Mouse (Mus musculus): ENCODE results near the gene Pirt. TPM values are rescaled to one million over a fixed set of nuclear protein-coding genes. Genes with fewer than 3 reads are reported as not detected.

Gene Pirt
- 0.98 TPM in 2 replicates for polyA plus RNA-seq (2012; rRNA removed)

DNA sequence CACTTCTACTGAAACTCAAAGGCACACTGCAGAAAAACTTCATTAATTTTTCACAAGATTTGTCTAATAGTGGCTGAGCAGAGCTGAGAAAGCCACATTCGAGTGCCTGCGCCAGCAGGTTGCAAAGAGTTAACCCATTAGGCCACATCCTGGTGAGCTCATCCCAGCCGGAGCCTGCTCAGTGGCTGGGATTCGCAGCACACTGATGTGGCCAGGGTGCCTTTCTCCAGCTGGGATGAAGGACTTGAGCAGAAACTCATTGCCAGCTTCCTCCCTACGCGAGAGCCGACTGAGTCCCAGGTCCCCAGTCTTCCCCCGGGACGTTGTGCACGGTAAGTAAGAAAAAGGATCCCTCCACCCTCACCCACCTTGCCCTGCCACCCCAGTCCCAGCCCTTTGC is at the start of gene Pirt:
Gene Pirt (plus strand): TSS at position 171 of the 400 bp plus-strand sequence.
- Histone ChIP-seq H3K4me3 (ENCODE audit: low read depth, low read length) (no peak within 1 kb of the TSS), H3K36me3 (ENCODE audit: control insufficient read depth, insufficient read depth, low read length) (no peaks in the 10 kb centered on the region), H3K27me3 (ENCODE audit: control insufficient read depth, insufficient read depth, low read length) (no peaks in the 10 kb centered on the region), H3K27ac (ENCODE audit: insufficient read depth, low read depth, low read length) (0 out of 2 replicates have a peak within 1 kb of the TSS, but pooled peaks have one; percentile 7), H3K4me1 (ENCODE audit: control insufficient read depth, insufficient read depth, insufficient read length, low read length) (peaks cover 18% of the 10 kb centered on the region)
- WGBS, result 60% methylated on average over 10 of the region's 10 CpGs
- no peak for TF ChIP-seq CTCF (IDR thresholded peaks at IDR 0.05; ENCODE audit: extremely low read depth, insufficient read length, insufficient replicate concordance, low read depth, low read length)
- no peak for TF ChIP-seq POLR2A (IDR thresholded peaks at IDR 0.05; ENCODE audit: low read depth, low read length)

DNA sequence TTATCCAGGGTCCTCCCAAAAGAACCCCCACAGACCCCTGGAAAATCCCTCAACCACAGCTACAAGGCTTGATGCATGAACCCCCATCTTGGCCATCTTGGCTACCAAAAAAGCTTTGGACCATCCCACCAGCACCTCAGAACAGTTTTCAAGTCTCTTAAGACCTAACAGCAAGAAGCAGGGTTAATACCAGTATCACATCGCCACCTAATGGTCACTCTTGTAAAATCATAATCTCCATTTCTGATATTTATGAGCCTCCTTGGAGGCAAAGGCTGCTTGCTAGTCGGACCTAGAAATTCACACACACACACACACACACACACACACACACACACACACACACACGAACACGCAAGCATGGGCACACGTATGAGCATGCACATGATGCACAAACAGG is 40.1 kb upstream of the Pirt start:
- H3K4me1 ChIP-seq (ENCODE audit: control insufficient read depth, insufficient read depth, insufficient read length, low read length), result no peaks in the 10 kb centered on the region
- 9% methylated on average over 5 of the region's 5 CpGs for WGBS
- no peaks in the 10 kb centered on the region for H3K27me3 ChIP-seq (ENCODE audit: control insufficient read depth, insufficient read depth, low read length)
- no peaks in the 10 kb centered on the region for H3K36me3 ChIP-seq (ENCODE audit: control insufficient read depth, insufficient read depth, low read length)
- no peak overlapping the region for H3K27ac ChIP-seq (ENCODE audit: insufficient read depth, low read depth, low read length)
- H3K4me3 ChIP-seq (ENCODE audit: low read depth, low read length), result no peak overlapping the region
- TF ChIP-seq POLR2A (IDR thresholded peaks at IDR 0.05; ENCODE audit: low read depth, low read length) (no peak), CTCF (IDR thresholded peaks at IDR 0.05; ENCODE audit: extremely low read depth, insufficient read length, insufficient replicate concordance, low read depth, low read length) (no peak)

DNA sequence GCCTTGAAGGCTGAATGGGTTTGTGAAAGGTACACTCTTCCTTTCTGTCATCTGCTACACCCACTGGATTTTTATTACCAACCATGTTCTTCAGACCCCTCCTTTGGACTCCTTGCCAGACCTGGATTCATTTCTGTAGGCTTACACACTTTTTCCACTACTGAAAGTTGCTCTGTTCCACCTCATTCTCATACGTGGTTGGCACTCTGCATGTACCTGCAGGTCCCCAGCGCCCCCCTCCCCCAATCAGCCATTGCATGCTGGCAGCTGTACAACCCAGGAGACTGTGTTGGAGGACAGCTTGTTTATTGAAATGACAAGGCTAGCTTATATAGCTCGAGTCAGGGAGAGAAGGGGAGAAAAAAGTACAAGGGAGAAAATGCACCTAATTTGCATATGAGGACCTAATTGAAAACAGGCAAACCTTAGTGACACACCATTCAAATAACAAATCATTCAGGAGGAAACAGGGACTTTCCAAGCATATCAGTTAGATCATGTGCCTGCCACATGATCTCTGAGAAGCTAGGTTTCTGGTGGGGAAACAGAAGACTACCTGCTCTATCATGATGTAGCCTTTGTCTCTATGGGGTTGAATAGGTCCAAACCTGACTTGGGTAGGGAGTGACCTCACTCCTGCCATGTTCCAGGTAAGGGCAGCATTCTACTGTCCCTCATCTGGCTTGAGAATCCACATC is 38.9 kb upstream of the Pirt start:
- H3K27me3 ChIP-seq (ENCODE audit: control insufficient read depth, insufficient read depth, low read length), result no peaks in the 10 kb centered on the region
- H3K4me3 ChIP-seq (ENCODE audit: low read depth, low read length), result no peak overlapping the region
- H3K36me3 ChIP-seq (ENCODE audit: control insufficient read depth, insufficient read depth, low read length), result no peaks in the 10 kb centered on the region
- no peaks in the 10 kb centered on the region for H3K4me1 ChIP-seq (ENCODE audit: control insufficient read depth, insufficient read depth, insufficient read length, low read length)
- H3K27ac ChIP-seq (ENCODE audit: insufficient read depth, low read depth, low read length), result no peak overlapping the region
- TF ChIP-seq POLR2A (IDR thresholded peaks at IDR 0.05; ENCODE audit: low read depth, low read length) (no peak), CTCF (IDR thresholded peaks at IDR 0.05; ENCODE audit: extremely low read depth, insufficient read length, insufficient replicate concordance, low read depth, low read length) (no peak)
- 45% methylated on average over 3 of the region's 3 CpGs for WGBS

DNA sequence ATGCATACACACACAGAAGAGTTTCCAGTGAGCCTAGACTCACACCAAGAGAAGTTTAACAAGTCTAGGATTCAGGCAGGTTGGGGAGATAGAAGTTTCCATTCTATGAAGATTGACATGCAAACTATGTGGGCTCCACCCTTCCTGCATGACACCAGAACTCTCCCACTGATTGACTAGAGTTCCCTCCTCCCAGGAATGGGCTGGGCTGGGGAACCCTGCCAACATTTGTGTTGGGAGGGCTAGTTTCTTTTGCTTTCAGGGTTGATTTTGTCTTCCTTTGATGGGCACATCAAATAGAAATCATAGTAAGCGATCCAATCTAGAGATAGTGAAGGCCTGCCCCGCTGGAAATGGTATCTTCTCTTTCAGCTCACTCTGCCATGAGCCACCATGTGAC is 30.5 kb upstream of the Pirt start:
- TF ChIP-seq POLR2A (IDR thresholded peaks at IDR 0.05; ENCODE audit: low read depth, low read length), result no peak
- TF ChIP-seq CTCF (IDR thresholded peaks at IDR 0.05; ENCODE audit: extremely low read depth, insufficient read length, insufficient replicate concordance, low read depth, low read length), result no peak
- H3K4me1 ChIP-seq (ENCODE audit: control insufficient read depth, insufficient read depth, insufficient read length, low read length), result no peaks in the 10 kb centered on the region
- no peaks in the 10 kb centered on the region for H3K36me3 ChIP-seq (ENCODE audit: control insufficient read depth, insufficient read depth, low read length)
- no peaks in the 10 kb centered on the region for H3K27me3 ChIP-seq (ENCODE audit: control insufficient read depth, insufficient read depth, low read length)
- no peak overlapping the region for H3K4me3 ChIP-seq (ENCODE audit: low read depth, low read length)
- no peak overlapping the region for H3K27ac ChIP-seq (ENCODE audit: insufficient read depth, low read depth, low read length)
- WGBS, result 65% methylated on average over 2 of the region's 2 CpGs

DNA sequence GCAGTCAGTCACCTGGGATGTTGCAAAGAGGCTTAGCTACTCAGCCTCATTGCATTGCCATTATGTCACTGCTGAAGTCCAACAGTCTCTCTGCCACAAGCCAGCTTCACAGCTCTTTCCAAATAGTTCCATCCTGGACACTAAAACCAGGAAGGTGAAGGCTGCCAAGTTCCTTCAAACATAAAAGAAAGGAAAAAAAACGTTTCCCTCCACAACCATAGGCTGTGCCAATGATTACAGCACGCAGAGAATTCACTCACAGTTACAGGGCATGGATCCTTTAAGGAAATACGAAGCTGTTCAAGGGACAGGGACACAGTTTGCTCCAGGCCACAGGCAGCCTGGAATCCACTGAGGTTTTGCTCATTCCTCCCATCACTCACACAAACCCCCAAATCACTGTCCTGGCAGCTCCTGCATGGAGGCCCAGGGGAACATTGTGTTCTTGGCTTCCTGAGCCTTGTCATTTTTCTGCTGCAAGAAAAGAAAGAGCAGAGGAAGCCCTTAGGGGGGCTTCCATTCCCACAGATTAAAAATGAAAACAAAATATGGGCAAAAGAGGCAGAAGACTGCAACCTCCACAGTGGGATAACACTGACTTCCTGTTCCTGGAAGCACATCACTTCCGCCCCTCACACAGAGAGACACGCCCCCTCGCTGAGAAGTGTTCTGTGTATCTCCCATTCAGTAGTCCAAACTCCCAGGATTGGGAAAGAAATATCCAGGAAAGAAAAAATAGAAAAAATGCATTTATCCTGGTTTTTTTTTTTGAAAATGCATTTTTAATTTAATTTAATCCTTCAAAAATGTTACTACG is 29.3 kb upstream of the Pirt start:
- Histone ChIP-seq H3K27ac (ENCODE audit: insufficient read depth, low read depth, low read length) (no peak overlapping the region), H3K27me3 (ENCODE audit: control insufficient read depth, insufficient read depth, low read length) (no peaks in the 10 kb centered on the region), H3K36me3 (ENCODE audit: control insufficient read depth, insufficient read depth, low read length) (no peaks in the 10 kb centered on the region), H3K4me3 (ENCODE audit: low read depth, low read length) (no peak overlapping the region), H3K4me1 (ENCODE audit: control insufficient read depth, insufficient read depth, insufficient read length, low read length) (no peaks in the 10 kb centered on the region)
- no peak for TF ChIP-seq CTCF (IDR thresholded peaks at IDR 0.05; ENCODE audit: extremely low read depth, insufficient read length, insufficient replicate concordance, low read depth, low read length)
- TF ChIP-seq POLR2A (IDR thresholded peaks at IDR 0.05; ENCODE audit: low read depth, low read length), result no peak
- WGBS, result 62% methylated on average over 7 of the region's 7 CpGs

DNA sequence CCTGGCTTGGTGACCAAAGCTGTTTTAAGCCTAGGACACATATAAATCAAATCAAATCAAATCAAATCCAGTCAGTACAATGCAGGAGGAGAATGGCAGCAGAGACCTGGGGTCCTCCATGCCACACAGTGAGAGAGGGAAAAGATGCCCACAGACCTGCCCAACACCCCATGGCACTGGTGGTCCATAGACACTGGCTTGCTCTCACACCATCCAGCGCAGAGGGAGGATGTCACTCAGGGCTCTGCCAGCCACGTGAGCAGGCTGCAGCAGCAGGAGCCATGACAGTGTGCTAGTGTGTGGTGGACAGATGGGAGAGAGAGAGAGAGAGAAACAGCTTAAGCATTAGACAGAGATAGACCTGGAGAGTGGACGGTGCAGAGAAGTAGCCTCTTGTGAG is 19.2 kb upstream of the Pirt start:
- WGBS, result 81% methylated on average over 3 of the region's 3 CpGs

DNA sequence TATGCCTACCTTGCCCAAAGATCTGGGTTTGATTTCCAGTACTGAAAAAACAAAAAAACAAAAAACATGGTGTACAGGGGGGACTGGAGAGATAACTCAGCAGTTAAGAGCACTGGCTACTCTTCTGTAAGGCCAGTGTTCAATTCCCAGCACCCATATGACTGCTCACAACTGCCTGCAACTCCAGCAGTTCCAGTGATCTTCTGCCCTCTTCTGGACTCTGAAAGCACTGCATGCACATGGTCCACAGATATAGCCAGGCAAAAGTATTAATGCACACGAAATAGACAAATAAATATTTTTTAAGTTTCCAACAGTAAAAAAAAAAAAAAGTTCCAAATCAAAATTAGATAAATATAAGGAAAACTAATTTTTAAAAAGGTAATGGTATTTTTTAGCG is 13.0 kb upstream of the Pirt start:
- TF ChIP-seq CTCF (IDR thresholded peaks at IDR 0.05; ENCODE audit: extremely low read depth, insufficient read length, insufficient replicate concordance, low read depth, low read length) (no peak), POLR2A (IDR thresholded peaks at IDR 0.05; ENCODE audit: low read depth, low read length) (no peak)
- Histone ChIP-seq H3K27me3 (ENCODE audit: control insufficient read depth, insufficient read depth, low read length) (no peaks in the 10 kb centered on the region), H3K27ac (ENCODE audit: insufficient read depth, low read depth, low read length) (no peak overlapping the region), H3K4me1 (ENCODE audit: control insufficient read depth, insufficient read depth, insufficient read length, low read length) (no peaks in the 10 kb centered on the region), H3K4me3 (ENCODE audit: low read depth, low read length) (no peak overlapping the region), H3K36me3 (ENCODE audit: control insufficient read depth, insufficient read depth, low read length) (no peaks in the 10 kb centered on the region)
- 88% methylated on average over 2 of the region's 2 CpGs for WGBS

More for the DNA sequence above, 19.2 kb upstream of the Pirt start:
- H3K36me3 ChIP-seq (ENCODE audit: control insufficient read depth, insufficient read depth, low read length), result no peaks in the 10 kb centered on the region
- TF ChIP-seq POLR2A (IDR thresholded peaks at IDR 0.05; ENCODE audit: low read depth, low read length) (no peak), CTCF (IDR thresholded peaks at IDR 0.05; ENCODE audit: extremely low read depth, insufficient read length, insufficient replicate concordance, low read depth, low read length) (no peak)
- no peak overlapping the region for H3K4me3 ChIP-seq (ENCODE audit: low read depth, low read length)
- no peaks in the 10 kb centered on the region for H3K27me3 ChIP-seq (ENCODE audit: control insufficient read depth, insufficient read depth, low read length)
- no peak overlapping the region for H3K27ac ChIP-seq (ENCODE audit: insufficient read depth, low read depth, low read length)
- H3K4me1 ChIP-seq (ENCODE audit: control insufficient read depth, insufficient read depth, insufficient read length, low read length), result no peaks in the 10 kb centered on the region
